Mouse (Mus musculus): ENCODE data around the gene Minos1.

Minos1 gene

DNA sequence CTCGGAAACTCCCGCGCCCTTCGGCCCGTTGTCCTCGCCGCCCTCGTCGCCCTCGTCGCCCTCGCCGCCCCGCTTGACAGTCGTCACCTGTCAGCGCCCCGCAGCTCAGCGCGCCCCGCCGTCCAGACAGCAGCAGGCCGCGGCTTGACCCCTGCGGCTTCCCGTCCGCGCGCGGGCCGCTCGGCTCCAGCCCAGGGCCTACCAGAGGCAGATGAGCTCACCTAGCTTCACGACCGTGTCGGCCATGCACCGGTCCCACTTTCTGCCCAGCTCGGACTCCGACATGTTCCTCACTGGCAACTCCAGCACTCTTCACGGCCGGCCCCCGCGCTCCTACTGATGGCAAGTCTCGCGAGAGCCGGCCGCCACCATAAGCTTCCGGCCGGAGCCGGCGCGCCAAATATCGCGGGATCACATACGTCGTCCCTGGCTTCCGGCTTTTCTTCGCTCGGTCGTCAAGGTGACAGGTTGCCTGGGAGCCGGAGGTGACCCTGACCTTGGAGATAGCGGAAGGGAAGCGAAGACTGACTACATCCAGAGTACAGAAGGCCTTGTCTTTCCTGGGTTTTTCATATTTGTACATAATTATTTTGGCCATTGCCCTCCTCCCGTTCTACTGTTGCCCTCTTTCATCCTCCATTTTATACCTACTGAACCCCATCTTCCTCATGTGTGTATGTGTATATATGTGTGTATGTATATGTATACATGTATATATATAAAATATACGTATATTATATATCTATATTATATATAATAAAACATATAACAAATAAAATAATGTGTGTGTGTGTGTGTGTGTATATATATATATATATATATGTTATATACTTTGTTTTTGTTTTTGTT, at the start of gene Minos1:
Minos1 (minus strand) TSS at position 413 of the 849 bp plus-strand sequence.
- peak; percentile 69 for DNase-seq (ENCODE audit: extremely low read depth, low read depth, low spot score)

DNA sequence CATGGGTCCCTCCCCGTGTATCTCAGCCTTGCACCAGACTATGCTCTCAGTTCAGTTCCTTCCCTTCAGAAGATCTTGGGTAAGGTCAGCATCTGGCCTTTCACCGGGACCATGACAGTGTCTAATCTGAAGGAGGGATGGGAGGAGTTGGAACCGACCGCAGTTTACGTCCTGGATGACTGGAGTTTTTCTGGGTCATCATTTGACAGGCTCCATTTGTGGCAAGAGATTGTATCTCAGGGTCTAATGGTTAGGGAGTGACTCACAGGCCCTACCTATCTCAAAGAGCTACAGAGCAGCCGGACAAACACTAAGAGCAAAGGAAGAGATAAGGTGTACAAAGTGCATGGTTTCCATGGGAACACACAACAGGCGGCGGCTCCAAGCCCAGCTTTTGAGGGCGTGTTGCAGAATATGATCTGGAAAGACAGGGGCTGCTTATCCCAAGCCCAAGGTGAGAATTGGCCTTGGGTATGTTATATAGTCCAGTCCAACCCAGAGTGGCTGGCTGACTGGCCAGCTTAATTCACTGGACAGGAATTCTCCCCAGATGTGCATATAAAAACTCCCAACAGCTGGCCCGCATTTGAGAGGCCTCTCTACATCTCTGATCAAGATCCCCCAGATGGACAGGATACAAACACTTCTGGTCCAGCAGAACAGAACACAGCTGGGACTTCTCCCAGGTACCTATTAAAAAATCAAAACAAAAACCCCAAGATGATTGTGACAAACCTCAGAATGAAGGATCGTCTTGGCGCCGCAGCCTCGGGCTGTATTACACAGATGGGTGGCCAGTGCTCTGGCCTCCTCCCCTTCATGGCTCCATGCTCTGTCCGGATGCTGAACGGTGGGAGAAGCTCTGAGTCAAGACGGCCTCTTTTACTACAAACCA, 49.1 kb upstream of the Minos1 start:
- no peak for DNase-seq (ENCODE audit: extremely low read depth, low read depth, low spot score)

GRCm38 (mm10) chr4:139179218-139179617, 48.3 kb upstream of the Minos1 start:
- DNase-seq (ENCODE audit: extremely low read depth, low read depth, low spot score), result no peak

DNA sequence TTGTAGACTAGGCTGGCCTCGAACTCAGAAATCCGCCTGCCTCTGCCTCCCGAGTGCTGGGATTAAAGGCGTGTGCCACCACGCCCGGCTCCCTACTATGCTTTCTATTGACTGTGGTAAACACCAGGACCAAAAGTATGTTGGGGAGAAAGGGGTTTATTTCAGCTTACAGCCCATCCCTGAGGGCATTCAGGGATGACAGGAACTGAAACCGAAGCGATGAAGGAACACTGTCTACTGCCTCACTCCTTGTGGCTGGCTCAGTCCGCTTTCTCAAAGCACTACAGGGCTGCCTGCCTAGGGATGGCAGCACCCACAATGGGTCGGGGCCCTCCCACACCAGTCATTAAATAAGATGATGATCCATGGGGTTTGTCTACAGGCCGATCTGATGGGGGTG, 47.5 kb upstream of the Minos1 start:
- no peak for DNase-seq (ENCODE audit: extremely low read depth, low read depth, low spot score)

DNA sequence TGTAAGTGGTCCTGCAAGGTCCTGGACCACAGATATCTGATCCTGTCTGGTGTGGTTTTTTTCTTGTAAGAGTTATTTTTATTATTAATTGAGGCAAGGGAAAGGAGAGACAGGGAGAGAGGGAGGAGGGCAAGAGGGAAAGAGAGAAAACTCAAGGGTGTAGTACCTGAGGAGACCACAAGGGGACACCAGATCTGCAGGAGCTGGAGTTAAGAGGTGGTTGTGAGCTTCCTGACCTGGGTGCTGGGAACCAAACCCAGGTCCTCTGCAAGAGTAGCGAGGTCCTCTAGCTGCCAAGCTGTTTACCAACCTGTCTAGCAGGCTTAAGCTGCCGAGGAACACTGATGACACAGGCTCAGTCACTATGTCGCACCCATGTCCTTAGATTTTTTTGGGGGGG, 47.0 kb upstream of the Minos1 start:
- DNase-seq (ENCODE audit: extremely low read depth, low read depth, low spot score), result no peak

GRCm38 (mm10) chr4:139176023-139176422, 45.1 kb upstream of the Minos1 start:
- DNase-seq (ENCODE audit: extremely low read depth, low read depth, low spot score), result no peak

- no peak for DNase-seq (ENCODE audit: extremely low read depth, low read depth, low spot score)
These were observed 44.4 kb upstream of the Minos1 start for GRCm38 (mm10) chr4:139175061-139175971.

DNA sequence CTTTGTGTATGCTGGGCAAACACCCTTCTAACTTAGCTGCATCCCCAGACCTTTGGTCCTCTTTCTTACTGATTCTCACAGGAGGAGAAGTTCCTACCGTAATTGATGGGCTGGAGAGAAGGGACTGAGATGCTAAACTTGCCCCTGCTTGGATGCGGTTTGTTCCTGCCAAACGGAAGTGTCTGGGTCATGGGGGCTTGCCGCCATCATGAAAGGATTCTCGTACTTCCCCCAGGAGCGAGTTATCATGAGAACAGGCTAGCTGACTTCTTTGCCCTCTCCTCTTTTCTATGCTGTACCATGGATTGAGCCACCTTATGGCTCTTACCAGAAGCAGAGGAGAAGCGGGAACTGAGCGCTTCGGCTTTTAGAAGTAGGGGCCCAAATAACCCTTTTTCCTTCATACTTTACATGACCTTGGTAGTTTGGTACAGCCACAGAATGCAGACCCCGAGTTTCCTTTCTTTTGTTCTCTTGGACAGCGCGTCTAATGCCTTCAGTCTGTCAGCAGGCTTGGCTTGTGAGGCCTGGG, 38.9 kb upstream of the Minos1 start:
- DNase-seq (ENCODE audit: extremely low read depth, low read depth, low spot score), result no peak

DNA sequence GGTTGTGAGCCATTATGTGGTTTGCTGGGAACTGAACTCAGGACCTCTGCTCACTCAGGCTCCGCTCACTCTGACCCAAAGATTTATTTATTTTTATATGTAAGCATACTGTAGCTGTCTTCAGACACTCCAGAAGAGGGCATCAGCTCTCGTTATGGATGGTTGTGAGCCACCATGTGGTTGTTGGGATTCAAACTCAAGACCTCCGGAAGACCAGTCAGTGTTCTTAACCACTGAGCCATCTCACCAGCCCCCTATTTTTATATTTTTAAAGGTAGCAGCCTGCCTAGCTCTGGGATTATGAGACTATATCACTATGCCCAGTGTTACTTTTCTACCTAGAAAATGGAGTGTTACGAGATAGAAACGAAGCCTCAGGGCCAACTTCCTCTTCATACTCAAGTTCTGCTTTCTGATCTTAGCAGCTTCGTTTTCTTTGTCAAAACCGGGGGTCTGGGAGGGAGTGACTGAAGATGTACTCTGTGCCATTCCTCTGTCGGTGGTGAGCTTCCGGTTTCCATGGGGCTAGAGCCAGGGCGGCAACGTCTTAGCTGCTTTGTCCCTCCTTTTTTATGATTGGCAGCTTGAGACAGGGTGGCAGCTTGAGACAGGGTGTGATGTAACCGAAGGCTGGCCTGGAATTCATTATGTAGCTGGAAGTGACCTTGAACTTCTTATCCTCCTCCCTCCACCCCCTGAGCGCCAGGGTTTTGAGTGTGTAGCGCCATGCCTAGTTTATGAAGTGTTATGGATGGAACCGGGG, 38.3 kb upstream of the Minos1 start:
- no peak for DNase-seq (ENCODE audit: extremely low read depth, low read depth, low spot score)

DNA sequence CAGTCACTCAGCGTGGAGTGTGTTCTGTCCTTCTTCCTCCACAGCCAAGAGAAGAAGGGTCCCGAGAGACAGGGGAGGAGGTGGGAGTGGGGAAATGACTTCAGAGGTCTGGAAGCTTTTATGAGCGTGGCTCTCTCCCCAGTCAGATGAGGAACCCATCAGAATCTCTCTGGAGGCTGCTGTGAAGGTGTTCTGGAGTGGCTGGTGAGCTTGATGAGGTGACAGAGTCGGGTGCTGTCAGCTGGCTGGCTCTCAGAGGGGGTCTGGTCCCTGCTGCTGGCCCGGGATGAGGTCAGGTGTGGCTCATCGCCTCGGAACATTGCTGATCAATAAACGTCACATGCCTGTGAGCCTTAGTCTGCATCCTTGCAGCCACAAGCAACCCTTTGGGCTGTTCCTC, 36.2 kb upstream of the Minos1 start:
- DNase-seq (ENCODE audit: extremely low read depth, low read depth, low spot score), result no peak

DNA sequence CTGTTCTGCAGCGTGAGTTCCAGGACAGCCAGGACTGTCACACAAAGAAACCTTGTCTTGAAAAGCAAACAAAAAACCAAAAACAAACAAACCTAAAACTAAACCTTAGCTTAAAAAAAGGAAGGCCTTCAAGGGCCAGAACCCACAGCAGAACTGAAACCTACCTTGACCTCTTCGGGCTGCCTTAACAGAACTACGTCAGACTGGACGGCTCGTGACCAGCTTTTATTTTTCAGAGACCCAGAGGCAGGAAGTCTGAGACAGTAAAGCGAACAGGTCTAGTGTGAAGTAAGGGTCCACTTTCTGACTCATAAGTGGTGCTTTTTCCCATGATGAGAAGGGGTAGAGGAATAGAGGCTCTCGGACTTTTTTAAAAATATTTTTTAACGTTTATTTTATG, 35.3 kb upstream of the Minos1 start:
- no peak for DNase-seq (ENCODE audit: extremely low read depth, low read depth, low spot score)

- no peak for DNase-seq (ENCODE audit: extremely low read depth, low read depth, low spot score)
These were observed 34.3 kb upstream of the Minos1 start for GRCm38 (mm10) chr4:139165259-139165658.

GRCm38 (mm10) chr4:139164082-139164481, 33.2 kb upstream of the Minos1 start:
- DNase-seq (ENCODE audit: extremely low read depth, low read depth, low spot score), result no peak

- no peak for DNase-seq (ENCODE audit: extremely low read depth, low read depth, low spot score)
These were observed 30.2 kb upstream of the Minos1 start for GRCm38 (mm10) chr4:139161076-139161475.

- DNase-seq (ENCODE audit: extremely low read depth, low read depth, low spot score), result no peak
These were observed 27.4 kb upstream of the Minos1 start for GRCm38 (mm10) chr4:139158350-139158749.

DNA sequence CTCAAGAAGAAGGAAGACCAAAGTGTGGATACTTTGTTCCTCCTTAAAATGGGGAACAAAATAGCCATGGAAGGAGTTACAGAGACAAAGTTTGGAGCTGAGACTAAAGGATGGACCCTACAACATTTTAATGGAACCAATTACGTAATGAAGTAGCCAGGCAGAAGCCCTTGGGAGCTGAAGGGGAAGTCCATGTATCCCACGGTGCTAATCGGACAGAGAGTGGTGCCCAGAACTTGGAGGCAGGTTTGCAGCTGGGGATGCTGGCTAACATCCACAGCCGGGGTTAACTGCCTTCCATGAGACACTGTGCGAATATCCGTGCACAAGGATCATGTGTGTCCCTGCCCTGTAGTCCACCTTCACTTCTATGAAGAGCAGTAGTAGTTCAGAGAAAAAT, 25.6 kb upstream of the Minos1 start:
- no peak for DNase-seq (ENCODE audit: extremely low read depth, low read depth, low spot score)

DNA sequence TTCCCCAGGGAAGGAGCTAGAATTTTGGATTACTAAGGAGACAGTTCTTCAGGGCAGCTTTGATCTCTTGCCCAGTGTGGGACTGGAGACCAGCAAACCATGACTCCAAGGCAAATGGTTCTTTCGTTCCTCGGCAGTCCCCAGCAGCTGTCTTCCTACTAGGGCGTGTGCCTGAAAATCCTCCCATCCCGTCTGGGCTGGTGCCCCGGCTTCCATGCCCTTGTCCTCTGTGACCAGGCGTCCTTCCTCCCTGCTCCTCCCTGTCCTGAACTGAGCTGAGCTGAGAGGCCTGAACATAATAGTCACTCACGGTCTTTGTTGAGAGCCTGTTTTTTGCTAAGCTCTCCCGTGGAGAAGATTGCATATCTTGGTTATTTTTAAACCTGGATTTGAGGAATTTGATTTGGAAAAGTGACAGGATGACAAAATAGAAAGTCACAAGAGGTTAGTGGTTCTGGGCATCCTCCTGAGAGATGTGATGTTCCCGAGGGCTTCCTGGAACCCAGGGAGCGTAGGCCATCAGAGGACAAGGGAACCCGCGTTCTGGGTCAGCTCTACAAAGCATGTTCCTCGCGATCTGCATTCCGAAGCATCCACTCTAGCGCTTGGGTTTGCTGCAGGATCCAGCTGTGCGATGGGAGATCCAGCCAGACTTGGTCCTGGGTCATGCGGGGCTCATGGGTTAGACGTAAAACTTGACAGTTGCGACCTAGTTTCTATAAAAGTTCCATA, 23.8 kb upstream of the Minos1 start:
- DNase-seq (ENCODE audit: extremely low read depth, low read depth, low spot score), result no peak

DNA sequence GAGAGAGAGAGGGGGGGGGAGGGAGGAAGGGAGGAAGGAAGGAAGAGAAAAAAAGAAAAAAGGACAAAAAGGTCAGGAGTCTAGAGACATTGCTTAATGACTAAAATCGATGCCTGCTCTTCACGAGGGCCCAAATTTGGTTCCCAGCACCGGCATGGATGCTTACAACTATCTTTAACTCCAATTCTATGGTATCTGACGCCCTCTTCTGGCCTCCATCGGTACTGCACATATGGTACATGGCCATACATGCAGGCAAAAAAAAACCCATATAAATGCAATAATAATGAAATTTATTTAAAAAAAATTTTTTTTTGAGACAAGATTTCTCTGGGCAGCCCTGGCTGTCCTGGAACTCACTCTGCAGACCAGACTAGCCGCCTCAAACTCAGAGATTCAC, 20.5 kb upstream of the Minos1 start:
- DNase-seq (ENCODE audit: extremely low read depth, low read depth, low spot score), result no peak

DNA sequence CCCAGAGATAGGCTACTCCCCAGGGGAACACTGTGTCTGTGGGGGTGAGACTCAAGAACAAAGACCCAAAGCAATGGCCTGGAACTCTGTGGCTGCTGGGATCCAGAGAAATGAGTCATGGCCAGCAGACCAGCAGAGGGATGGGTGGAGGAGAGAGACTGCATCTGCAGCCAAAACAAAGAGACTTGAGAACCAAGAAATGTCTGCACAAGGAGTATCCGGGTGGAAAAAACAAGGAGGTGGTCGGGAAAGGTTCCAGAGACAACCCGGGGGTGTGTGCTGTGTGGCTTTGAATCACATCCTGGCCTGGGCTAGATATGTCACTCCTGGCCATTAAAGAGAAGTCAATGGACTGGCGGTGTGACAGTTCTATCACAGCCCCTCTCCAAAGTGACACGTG, 15.8 kb upstream of the Minos1 start:
- no peak for DNase-seq (ENCODE audit: extremely low read depth, low read depth, low spot score)
